Mouse (Mus musculus): Measurements from ENCODE around the gene Pla2g2f.

DNA sequence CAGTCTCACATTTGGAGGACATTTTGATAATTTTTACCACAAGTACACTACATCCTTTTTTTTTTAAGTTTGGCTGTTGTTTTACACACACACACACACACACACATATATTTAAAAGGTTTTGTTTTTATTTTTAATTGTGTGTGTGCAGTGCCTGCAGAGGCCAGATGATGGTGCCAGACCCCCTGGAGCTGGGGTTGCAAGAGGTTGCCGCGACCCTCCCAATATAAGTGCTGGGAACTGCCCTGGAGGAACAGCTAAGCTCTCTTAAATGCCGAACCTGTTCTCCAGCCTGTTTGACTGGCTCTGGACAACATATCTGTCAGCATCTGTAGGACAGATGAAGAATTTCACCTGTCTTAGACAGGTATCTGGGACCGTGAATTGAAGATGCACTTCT lies 53.3 kb downstream of the Pla2g2f start:
- TF ChIP-seq CTCF (IDR thresholded peaks at IDR 0.05; ENCODE audit: low read depth): no peak
- TF ChIP-seq EP300 (IDR thresholded peaks at IDR 0.05; ENCODE audit: low read depth): no peak

Data from liver, embryonic 14.5 days (tissue).